Mouse (Mus musculus): ENCODE measurements around the gene Smtnl1. TPM values are rescaled to one million over a fixed set of nuclear protein-coding genes. Genes with fewer than 3 reads are reported as not detected.

Gene Smtnl1
- polyA plus RNA-seq, 1 experiment from 2014 or later: not detected

Other genes with a start within 250 kb of the Smtnl1 start
- 31.3 and 34.2 TPM in 2 replicates for gene Ctnnd1, start 171.9 kb downstream of the Smtnl1 start, polyA plus RNA-seq (2015; fragmentation: Nextera tagmentation; extraction: Ambion mirVana)
- gene Btbd18, start 163.6 kb downstream of the Smtnl1 start, polyA plus RNA-seq (2015; fragmentation: Nextera tagmentation; extraction: Ambion mirVana): 0.14 and 0.19 TPM in 2 replicates
- 168 and 174 TPM in 2 replicates for gene Selenoh, start 151.9 kb downstream of the Smtnl1 start, polyA plus RNA-seq (2015; fragmentation: Nextera tagmentation; extraction: Ambion mirVana)
- gene Gm28635, start 144.6 kb downstream of the Smtnl1 start, polyA plus RNA-seq (2015; fragmentation: Nextera tagmentation; extraction: Ambion mirVana): not detected in 2 replicates
- 49.5 and 50.1 TPM in 2 replicates for gene Med19, start 144.2 kb downstream of the Smtnl1 start, polyA plus RNA-seq (2015; fragmentation: Nextera tagmentation; extraction: Ambion mirVana)
- 271 and 279 TPM in 2 replicates for gene Tmx2, start 143.5 kb downstream of the Smtnl1 start, polyA plus RNA-seq (2015; fragmentation: Nextera tagmentation; extraction: Ambion mirVana)
- 19.0 and 19.9 TPM in 2 replicates for gene Zdhhc5, start 107.5 kb downstream of the Smtnl1 start, polyA plus RNA-seq (2015; fragmentation: Nextera tagmentation; extraction: Ambion mirVana)
- gene Clp1, start 95.3 kb downstream of the Smtnl1 start, polyA plus RNA-seq (2015; fragmentation: Nextera tagmentation; extraction: Ambion mirVana): 24.4 and 25.2 TPM in 2 replicates
- gene Ypel4, start 88.6 kb downstream of the Smtnl1 start, polyA plus RNA-seq (2015; fragmentation: Nextera tagmentation; extraction: Ambion mirVana): 27.5 and 28.0 TPM in 2 replicates
- gene Gm19426, start 79.0 kb downstream of the Smtnl1 start, polyA plus RNA-seq (2015; fragmentation: Nextera tagmentation; extraction: Ambion mirVana): 3.6 and 4.6 TPM in 2 replicates
- 32.9 and 37.0 TPM in 2 replicates for gene Serping1, start 47.2 kb downstream of the Smtnl1 start, polyA plus RNA-seq (2015; fragmentation: Nextera tagmentation; extraction: Ambion mirVana)
- 21.6 and 25.7 TPM in 2 replicates for gene Ube2l6, start 23.8 kb downstream of the Smtnl1 start, polyA plus RNA-seq (2015; fragmentation: Nextera tagmentation; extraction: Ambion mirVana)
- gene Timm10, start 4.3 kb upstream of the Smtnl1 start, polyA plus RNA-seq (2015; fragmentation: Nextera tagmentation; extraction: Ambion mirVana): 70.1 and 82.8 TPM in 2 replicates
- 1.2 and 1.9 TPM in 2 replicates for gene Slc43a1, start 16.2 kb upstream of the Smtnl1 start, polyA plus RNA-seq (2015; fragmentation: Nextera tagmentation; extraction: Ambion mirVana)
- 4.9 and 6.0 TPM in 2 replicates for gene Rtn4rl2, start 64.1 kb upstream of the Smtnl1 start, polyA plus RNA-seq (2015; fragmentation: Nextera tagmentation; extraction: Ambion mirVana)
- 3.8 and 5.6 TPM in 2 replicates for gene Slc43a3, start 113.9 kb upstream of the Smtnl1 start, polyA plus RNA-seq (2015; fragmentation: Nextera tagmentation; extraction: Ambion mirVana)
- gene Prg2, start 157.8 kb upstream of the Smtnl1 start, polyA plus RNA-seq (2015; fragmentation: Nextera tagmentation; extraction: Ambion mirVana): 0.35 and 0.42 TPM in 2 replicates
- gene Prg3, start 165.6 kb upstream of the Smtnl1 start, polyA plus RNA-seq (2015; fragmentation: Nextera tagmentation; extraction: Ambion mirVana): not detected in 2 replicates
- 180 and 191 TPM in 2 replicates for gene Ssrp1, start 214.6 kb upstream of the Smtnl1 start, polyA plus RNA-seq (2015; fragmentation: Nextera tagmentation; extraction: Ambion mirVana)
- gene P2rx3, start 214.8 kb upstream of the Smtnl1 start, polyA plus RNA-seq (2015; fragmentation: Nextera tagmentation; extraction: Ambion mirVana): 2.2 and 2.9 TPM in 2 replicates
- 24.3 and 25.3 TPM in 2 replicates for gene Tnks1bp1, start 225.4 kb upstream of the Smtnl1 start, polyA plus RNA-seq (2015; fragmentation: Nextera tagmentation; extraction: Ambion mirVana)

Data from midbrain, embryonic 15.5 days (tissue).